Mouse (Mus musculus) thymus, adult 2 months (tissue): ENCODE measurements at regions not wholly inside any gene's neighbourhood (a gene's known extent, or its start where the extent isn't known, plus 50 kb on each side); places are given as distances from the start of the nearest gene placed in this dataset.

Experiments used
- CTCF ChIP-seq: fragments of 200-500 bp; IDR thresholded peaks from 2 replicates; pipeline ENCODE4 v1.5.1; 2012; ENCODE audit warnings: mild to moderate bottlenecking, control low read depth, low read length, moderate library complexity, borderline replicate concordance; ENCODE audit not compliant: control insufficient read depth, poor library complexity, insufficient read depth; ENCODE audit errors: extremely low read depth
- POLR2A ChIP-seq: fragments of 200-500 bp; IDR thresholded peaks from 2 replicates; pipeline ENCODE4 v1.6.1; 2012; ENCODE audit warnings: mild to moderate bottlenecking, low read length, control low read depth, moderate library complexity; ENCODE audit not compliant: control insufficient read depth, poor library complexity, insufficient read depth; ENCODE audit errors: extremely low read depth

DNA sequence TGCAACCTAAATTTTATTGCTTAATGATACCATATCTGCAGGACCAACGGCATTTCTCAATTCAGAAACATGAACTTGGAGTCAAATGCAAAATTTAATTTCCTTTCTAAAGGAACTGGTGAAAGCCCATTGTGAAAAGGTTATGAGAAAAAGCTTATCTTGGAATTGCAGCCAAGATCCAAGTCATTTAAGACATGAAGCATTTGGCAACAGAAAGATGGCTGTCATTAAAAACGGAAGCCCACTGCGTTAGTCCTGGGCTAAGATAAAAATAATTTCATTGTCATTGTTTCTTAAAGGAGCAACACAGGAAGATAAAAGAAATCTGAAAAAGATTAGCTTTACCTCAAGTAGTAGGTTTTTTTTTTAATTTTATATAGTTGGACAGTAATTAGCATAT, 99.2 kb upstream of the Col8a1 start:
- TF ChIP-seq CTCF = no peak
- TF ChIP-seq POLR2A = no peak
